Mouse (Mus musculus) bone marrow macrophage, adult 2 months (primary cell): Measurements from ENCODE around the gene Scn4b.

Experiments used
- CTCF ChIP-seq: IDR thresholded peaks from 2 replicates; pipeline ENCODE4 v1.5.1; 2012; ENCODE audit warnings: low read depth, mild to moderate bottlenecking, low read length, moderate library complexity
- POLR2A ChIP-seq: IDR thresholded peaks from 2 replicates; pipeline ENCODE4 v1.6.1; 2012; ENCODE audit warnings: mild to moderate bottlenecking, low read depth, low read length, borderline replicate concordance

GRCm38 (mm10) chr9:45150933-45151332 is 12.7 kb downstream of the Scn4b start:
- TF ChIP-seq CTCF, result no peak
- TF ChIP-seq POLR2A, result no peak
